Comparison of ENCODE assay signal across 8 mouse cellular contexts in genomic region chr14:7997255-7997696, GRCm38 (mm10). TPM values are rescaled to one million over a fixed set of nuclear protein-coding genes. Genes with fewer than 3 reads are reported as not detected.
DNase-seq lines count a peak whose midpoint lies in the region; ATAC-seq lines count a peak whose summit lies in the region.

No protein-coding gene starts in this region.

- DNase-seq in WW6 (ENCODE audit: low read depth, low spot score): peak; percentile 76
- DNase-seq in cerebellum, postnatal 36 days: peak; percentile 91 to 95
- DNase-seq in gastrocnemius, adult 18-20 months (ENCODE audit: low spot score): peak; percentile 93
- peak; percentile 88 for DNase-seq in left cerebral cortex, adult 11 months (ENCODE audit: low spot score)
- DNase-seq in lung, postnatal 36 days: peak; percentile 95
- peak; percentile 91 for DNase-seq in retina, postnatal 1 day
- peak; percentile 96 for DNase-seq in thymus, postnatal 4 days

- H3K4me2 ChIP-seq in hindbrain, embryonic 16.5 days (ENCODE audit: low read length): peak overlapping the region; percentile 54

- no peaks in the 10 kb centered on the region for H3K36me3 ChIP-seq in hindbrain, embryonic 16.5 days (ENCODE audit: control insufficient read depth, insufficient read depth, low read length)

- 3% methylated on average over 15 of the region's 15 CpGs for WGBS in hindbrain, embryonic 16.5 days

- peak overlapping the region; percentile 16; the same call in 1 of the 2 replicates for H3K4me3 ChIP-seq in hindbrain, embryonic 16.5 days (ENCODE audit: low read length)

- peak; percentile 75; the same call in 1 of the 2 replicates for ATAC-seq in hindbrain, embryonic 16.5 days

- H3K27ac ChIP-seq in hindbrain, embryonic 16.5 days (ENCODE audit: low read depth, low read length): no peak overlapping the region

- peaks cover 2% of the 10 kb centered on the region; the same call in 1 of the 2 replicates for H3K27me3 ChIP-seq in hindbrain, embryonic 16.5 days (replicated peaks; ENCODE audit: control insufficient read depth, insufficient read depth, low read length)

- no peaks in the 10 kb centered on the region for H3K4me1 ChIP-seq in hindbrain, embryonic 16.5 days (ENCODE audit: control insufficient read depth, insufficient read depth, low read depth, low read length)

- H3K9ac ChIP-seq in hindbrain, embryonic 16.5 days (ENCODE audit: low read depth, low read length): peak overlapping the region; percentile 55

- no peaks in the 10 kb centered on the region for H3K9me3 ChIP-seq in hindbrain, embryonic 16.5 days (ENCODE audit: control insufficient read depth, low read length)

RNA-seq across cellular contexts. Expression of gene Dnase1l3, which starts 2.9 kb away (rescaled TPM):
- total RNA-seq in gastrocnemius, adult 18-20 months (2021): not detected
- 0.05 and 0.08 TPM in 2 replicates for polyA plus RNA-seq in hindbrain, embryonic 16.5 days (2015; fragmentation: Nextera tagmentation; extraction: Ambion mirVana)

RNA-seq across cellular contexts. Expression of gene Abhd6, which starts 5.4 kb away (rescaled TPM):
- total RNA-seq in gastrocnemius, adult 18-20 months (2021): 1 to 10 TPM; 7.6 to 8.6 TPM
- polyA plus RNA-seq in hindbrain, embryonic 16.5 days (2015; fragmentation: Nextera tagmentation; extraction: Ambion mirVana): 39.3 and 42.5 TPM in 2 replicates

RNA-seq across cellular contexts. Expression of gene Gm45521, which starts 40.2 kb away (rescaled TPM):
- total RNA-seq in gastrocnemius, adult 18-20 months (2021): not detected
- 0.40 TPM in 1 of 2 replicates, not detected in the other for polyA plus RNA-seq in hindbrain, embryonic 16.5 days (2015; fragmentation: Nextera tagmentation; extraction: Ambion mirVana)
